Mouse (Mus musculus) embryonic fibroblast, embryonic 13.5 days (primary cell): Measurements from ENCODE around the gene Vamp5.

Experiments
- CTCF ChIP-seq: IDR thresholded peaks from 2 replicates; pipeline ENCODE4 v1.5.1; 2011; ENCODE audit warnings: mild to moderate bottlenecking, control low read depth, low read length, moderate library complexity, borderline replicate concordance; ENCODE audit not compliant: insufficient read depth
- POLR2A ChIP-seq: IDR thresholded peaks from 2 replicates; pipeline ENCODE4 v1.6.1; 2011; ENCODE audit warnings: low read depth, mild to moderate bottlenecking, control low read depth, low read length, moderate library complexity

DNA sequence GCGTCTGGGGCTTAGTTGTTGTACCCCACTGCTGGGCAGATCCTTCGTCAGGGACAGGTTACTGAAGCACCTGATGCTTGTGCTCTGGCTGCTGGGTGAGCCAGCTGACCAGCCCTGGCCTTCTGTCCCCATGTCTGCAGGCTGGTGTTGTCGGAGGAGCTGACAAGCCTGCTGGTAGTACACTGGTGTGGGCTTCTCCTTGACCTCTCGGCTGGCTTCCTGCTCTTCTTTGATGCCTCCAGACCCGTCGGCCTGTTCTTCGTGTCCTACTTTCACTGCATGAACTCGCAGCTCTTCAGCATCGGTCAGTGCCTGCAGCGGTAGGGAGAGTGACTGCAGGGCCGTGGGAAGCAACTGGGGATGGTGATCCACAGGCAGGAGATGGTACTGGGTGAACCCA lies 45.4 kb upstream of the Vamp5 start:
- TF ChIP-seq POLR2A: no peak
- TF ChIP-seq CTCF: no peak
